Mouse (Mus musculus) cerebellum, adult 2 months (tissue): ENCODE measurements at regions not wholly inside any gene's neighbourhood (a gene's known extent, or its start where the extent isn't known, plus 50 kb on each side); places are given as distances from the start of the nearest gene placed in this dataset.

Experiments used
- CTCF ChIP-seq: fragments of 200-500 bp; IDR thresholded peaks from 2 replicates; pipeline ENCODE4 v1.5.1; 2011; ENCODE audit warnings: low read depth, mild to moderate bottlenecking, control low read depth, low read length, moderate library complexity, borderline replicate concordance; ENCODE audit not compliant: insufficient read depth
- POLR2A ChIP-seq: fragments of 200-500 bp; IDR thresholded peaks from 2 replicates; pipeline ENCODE4 v1.6.1; 2011; ENCODE audit warnings: low read length, control low read depth, borderline replicate concordance; ENCODE audit not compliant: insufficient read depth

GRCm38 (mm10) chr5:75817396-75817795 lies 160.9 kb downstream of the Kdr start:
- TF ChIP-seq CTCF (no peak), POLR2A (no peak)
